Mouse (Mus musculus) central nervous system, embryonic 11.5 days (tissue): ENCODE results near the gene Lif. TPM values are rescaled to one million over a fixed set of nuclear protein-coding genes. Genes with fewer than 3 reads are reported as not detected.

Experiments
- polyA plus RNA-seq: library from polyadenylated mRNA; depleted of rRNA; stranded (reverse); fragments of >200 nt; gene quantifications from 2 replicates; pipeline ENCODE4 v1.2.3, GENCODE M21; 2012; rRNA removed

The Lif gene
- 0.08 and 0.11 TPM in 2 replicates for polyA plus RNA-seq

GRCm38 (mm10) chr11:4256846-4257607 is at the start of gene Lif:
TSS of gene Lif (plus strand) at chr11:4257557.

GRCm38 (mm10) chr11:4217914-4218629 is 39.3 kb upstream of the Lif start, which contains the start of gene Castor1:
TSS of gene Castor1 (plus strand) at chr11:4218225.

DNA sequence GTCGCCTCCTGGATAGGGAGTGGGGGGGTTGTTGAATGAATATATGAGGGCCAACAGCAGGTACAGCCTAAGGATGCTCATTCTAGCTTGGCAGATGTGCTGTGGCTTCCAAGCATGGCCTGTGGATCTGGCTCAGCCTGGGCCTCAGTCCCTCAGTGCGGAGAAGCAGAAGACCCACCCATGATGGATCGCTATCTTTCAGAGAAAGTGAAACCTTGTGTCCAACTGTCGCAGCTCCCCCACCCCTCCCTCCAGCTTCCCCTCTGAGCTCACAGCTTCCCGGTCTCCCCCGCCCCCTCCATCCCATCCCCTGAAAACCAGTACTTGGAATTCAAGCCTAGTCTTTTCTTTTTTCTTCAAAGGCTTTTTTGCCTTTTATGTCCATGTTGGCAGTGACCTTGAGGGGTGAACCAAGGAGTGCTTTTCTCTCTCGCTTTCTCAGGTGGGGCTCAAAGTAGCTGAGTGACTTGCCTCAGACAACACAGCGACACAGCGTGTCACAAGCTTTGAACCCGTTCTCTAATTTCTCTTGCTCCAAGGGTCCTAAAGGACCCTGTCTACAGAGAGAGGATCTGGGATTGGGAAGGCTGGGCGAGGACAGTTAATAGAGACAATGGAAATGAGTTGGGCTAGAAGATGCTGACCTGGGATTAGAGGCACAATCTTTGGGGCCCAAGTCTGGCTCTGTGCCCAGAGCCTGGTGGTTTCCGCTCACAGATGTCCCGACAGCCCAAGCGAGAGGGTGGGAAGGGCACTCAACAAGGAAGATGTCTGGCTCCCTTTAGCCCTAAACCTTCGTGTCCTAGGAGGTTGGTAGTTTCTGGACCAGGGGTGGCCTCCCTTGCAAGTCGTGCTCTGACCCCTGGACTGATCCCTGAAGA is 21.5 kb upstream of the Lif start, which contains the start of gene Osm:
Osm (plus strand) TSS at position 756 of the 881 bp plus-strand sequence.

Other genes with a start within 250 kb of the Lif start
- 0.06 and 0.17 TPM in 2 replicates for gene Sec14l4, start 226.1 kb upstream of the Lif start, polyA plus RNA-seq
- 0.18 TPM in 1 of 2 replicates, not detected in the other for gene Sec14l3, start 192.7 kb upstream of the Lif start, polyA plus RNA-seq
- gene Mtfp1, start 162.1 kb upstream of the Lif start, polyA plus RNA-seq = 5.8 and 6.3 TPM in 2 replicates
- gene Sec14l2, start 134.1 kb upstream of the Lif start, polyA plus RNA-seq = 3.9 and 4.1 TPM in 2 replicates
- gene Rnf215, start 122.4 kb upstream of the Lif start, polyA plus RNA-seq = 42.2 and 68.5 TPM in 2 replicates
- gene Ccdc157, start 97.3 kb upstream of the Lif start, polyA plus RNA-seq = 12.3 and 14.2 TPM in 2 replicates
- gene Sf3a1, start 97.2 kb upstream of the Lif start, polyA plus RNA-seq = 86.3 and 86.6 TPM in 2 replicates
- gene Tbc1d10a, start 70.8 kb upstream of the Lif start, polyA plus RNA-seq = 25.3 and 29.9 TPM in 2 replicates
- gene Castor1, start 39.3 kb upstream of the Lif start, polyA plus RNA-seq = 1.3 and 1.8 TPM in 2 replicates
- gene Osm, start 21.1 kb upstream of the Lif start, polyA plus RNA-seq = 0.09 and 0.17 TPM in 2 replicates
- 0.26 and 0.29 TPM in 2 replicates for gene Hormad2, start 183.5 kb downstream of the Lif start, polyA plus RNA-seq